Mouse (Mus musculus): ENCODE measurements around the gene Kcnt2. TPM values are rescaled to one million over a fixed set of nuclear protein-coding genes. Genes with fewer than 3 reads are reported as not detected.

The Kcnt2 gene
- total RNA-seq, 2 experiments from 2014 or later = 41.5 to 42.3 TPM

DNA sequence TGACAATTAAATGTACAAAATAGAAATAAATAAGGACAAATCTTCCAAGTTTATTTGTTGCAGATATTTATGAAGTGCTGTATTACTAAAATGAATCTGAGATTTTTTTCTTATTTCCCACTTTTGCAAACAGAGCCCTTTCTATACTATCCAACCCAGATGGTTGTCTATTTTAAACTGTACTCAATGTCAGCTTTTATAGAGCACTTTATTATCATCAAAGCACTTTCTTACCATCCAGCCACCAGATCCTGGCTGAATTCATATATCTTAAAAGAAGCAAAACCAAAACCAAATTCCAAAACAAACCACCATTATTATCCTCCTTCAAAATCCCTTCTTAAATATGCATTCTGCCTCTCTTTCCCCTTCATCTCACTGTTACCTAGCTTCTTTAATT is 151.8 kb downstream of the Kcnt2 start:
- Histone ChIP-seq H3K27ac (no peak overlapping the region), H3K4me3 (no peak overlapping the region)
- no peak for TF ChIP-seq CTCF (conservative IDR thresholded peaks at IDR 0.05)
- DNase-seq (ENCODE audit: low spot score in 2 of 2) = no peak

DNA sequence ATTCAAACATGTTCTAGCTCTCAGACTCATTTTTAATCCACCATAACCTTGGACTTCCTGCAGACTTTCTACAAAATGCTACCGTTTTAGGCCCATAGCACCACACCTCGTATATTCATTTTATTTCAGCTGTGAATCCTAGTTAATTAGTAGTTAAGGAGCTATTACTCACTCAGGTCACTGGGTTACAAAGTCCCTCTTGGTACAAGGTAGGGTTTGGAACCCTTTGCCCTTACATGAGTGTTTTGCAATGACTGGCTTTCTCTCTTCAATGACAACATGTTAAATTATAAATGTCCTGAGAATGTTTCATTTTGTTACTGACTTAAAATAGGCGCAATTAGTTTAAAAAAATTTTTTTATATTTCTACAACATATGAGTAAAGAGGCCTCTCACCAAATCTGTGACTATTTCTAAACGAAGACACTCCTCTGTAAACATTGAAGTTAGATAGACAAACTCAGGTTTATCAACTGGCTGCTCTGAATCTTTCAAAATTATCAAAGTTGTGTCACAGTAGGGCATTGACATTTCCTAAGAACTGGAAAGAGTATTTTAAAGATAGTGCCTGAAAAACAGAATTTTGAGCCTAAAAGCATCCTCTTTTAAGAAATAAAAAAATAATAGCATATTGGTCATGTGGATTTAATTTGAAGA is 160.8 kb downstream of the Kcnt2 start:
- DNase-seq (ENCODE audit: low spot score in 2 of 2) = no peak
- H3K27ac ChIP-seq = no peak overlapping the region
- TF ChIP-seq CTCF (conservative IDR thresholded peaks at IDR 0.05) = no peak
- H3K4me3 ChIP-seq = no peak overlapping the region

DNA sequence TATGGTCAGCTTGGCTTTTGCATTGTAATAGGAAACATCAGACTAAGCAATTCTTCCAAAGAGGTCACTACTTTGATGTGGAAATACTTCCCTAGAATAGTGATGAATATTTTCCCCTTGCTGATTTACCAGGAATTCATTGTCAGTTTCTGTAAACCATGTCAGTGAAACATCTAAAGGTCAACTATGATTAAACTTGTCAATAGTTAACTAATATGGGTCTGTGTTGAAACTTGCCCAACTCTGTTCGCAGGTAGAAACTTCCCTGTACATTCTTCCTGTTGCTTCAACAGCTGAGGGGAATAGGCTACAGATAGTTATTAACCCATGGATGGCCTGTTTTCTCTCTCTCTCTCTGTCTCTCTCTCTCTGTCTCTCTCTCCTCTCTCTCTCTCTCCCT is 169.8 kb downstream of the Kcnt2 start:
- Histone ChIP-seq H3K4me3 (no peak overlapping the region), H3K27ac (no peak overlapping the region)
- DNase-seq (ENCODE audit: low spot score in 2 of 2) = no peak
- TF ChIP-seq CTCF (conservative IDR thresholded peaks at IDR 0.05) = no peak

DNA sequence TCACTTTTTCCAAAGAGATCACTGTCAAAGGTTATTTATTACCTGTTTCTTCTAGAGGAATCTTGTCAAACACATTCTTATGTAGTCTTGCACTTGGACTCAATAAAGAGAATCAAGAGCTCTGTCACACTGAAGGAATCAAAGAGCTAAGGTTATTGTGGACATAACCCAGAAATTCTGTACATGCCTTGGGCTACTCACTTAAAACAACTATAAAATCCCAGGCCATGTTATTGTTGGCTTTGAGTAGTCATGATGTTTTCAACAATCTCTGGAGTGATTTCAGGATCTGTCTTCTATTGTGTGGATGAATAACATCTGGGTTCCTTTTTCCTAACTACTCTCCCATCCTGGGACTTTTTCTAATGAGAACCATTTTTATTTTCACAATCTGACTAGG is 177.0 kb downstream of the Kcnt2 start:
- TF ChIP-seq CTCF (conservative IDR thresholded peaks at IDR 0.05) = no peak
- no peak overlapping the region for H3K4me3 ChIP-seq
- no peak for DNase-seq (ENCODE audit: low spot score in 2 of 2)
- H3K27ac ChIP-seq = no peak overlapping the region

DNA sequence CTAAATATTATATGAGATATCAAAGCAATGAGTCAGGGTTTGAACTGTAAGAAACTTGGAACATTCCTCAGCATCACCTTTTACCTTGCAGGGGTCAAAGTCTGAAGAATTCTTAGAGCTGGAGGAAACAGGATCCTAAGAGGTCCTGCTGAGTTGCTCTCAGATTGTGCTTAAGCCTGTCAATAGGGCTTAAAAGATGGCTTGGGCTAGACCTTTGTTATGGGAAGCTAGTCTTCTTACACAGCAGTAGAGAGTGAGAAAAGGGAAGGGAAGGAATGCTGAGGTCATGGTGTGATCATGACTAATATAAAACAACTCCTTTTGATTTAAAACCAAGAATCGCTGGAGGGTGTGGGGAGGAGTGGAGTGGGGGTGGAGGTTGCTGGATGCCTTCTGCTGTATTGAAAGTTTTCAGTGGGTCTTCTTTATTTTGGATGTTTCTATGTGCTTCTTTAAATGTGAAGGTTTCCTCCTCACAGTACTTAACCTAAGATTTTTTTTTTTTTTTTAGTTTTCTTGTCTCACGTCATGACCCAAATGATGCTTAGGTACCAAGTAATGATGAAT is 183.4 kb downstream of the Kcnt2 start:
- DNase-seq (ENCODE audit: low spot score in 2 of 2) = no peak
- H3K4me3 ChIP-seq = no peak overlapping the region
- H3K27ac ChIP-seq = no peak overlapping the region
- TF ChIP-seq CTCF (conservative IDR thresholded peaks at IDR 0.05) = no peak

DNA sequence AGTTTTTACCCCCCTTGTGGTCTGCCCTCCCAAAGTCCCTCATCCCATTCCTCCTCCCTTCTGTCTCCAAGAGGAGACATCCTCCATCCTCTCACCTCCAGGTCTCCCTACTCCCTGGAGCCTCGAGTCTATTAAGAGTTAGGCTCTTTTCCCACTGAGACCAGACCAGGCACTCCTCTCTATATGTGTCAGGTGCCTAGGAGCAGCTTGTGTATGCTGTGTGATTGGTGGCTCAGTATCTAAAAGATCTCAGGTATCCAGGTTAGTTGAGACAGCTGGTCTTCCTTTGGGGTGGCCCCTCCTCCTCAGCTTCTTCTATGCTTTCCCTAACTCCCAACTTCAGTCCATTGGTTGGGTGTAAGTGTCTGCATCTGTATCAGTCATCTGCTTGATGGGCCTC is 186.1 kb downstream of the Kcnt2 start:
- Histone ChIP-seq H3K4me3 (no peak overlapping the region), H3K27ac (no peak overlapping the region)
- no peak for TF ChIP-seq CTCF (conservative IDR thresholded peaks at IDR 0.05)
- DNase-seq (ENCODE audit: low spot score in 2 of 2) = no peak

DNA sequence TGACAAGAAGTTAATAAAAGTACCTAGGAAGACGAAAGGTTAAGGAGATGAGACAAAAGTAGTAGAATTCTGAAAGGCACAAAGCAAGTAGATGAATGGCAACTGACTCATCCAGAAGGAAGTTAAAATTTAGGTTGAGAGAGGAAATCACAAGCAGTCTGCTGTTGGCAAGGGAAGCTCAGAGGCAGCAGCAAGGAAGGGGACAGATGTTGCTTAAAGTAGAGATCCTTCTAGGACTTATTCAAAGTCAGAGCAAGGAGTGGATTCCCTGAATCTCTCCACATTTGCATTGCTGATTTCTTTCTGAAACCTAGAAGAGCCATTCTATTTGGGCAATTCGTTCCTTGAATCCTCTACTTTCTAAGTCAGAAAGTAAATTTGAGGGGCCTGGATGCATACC is 188.8 kb downstream of the Kcnt2 start:
- Histone ChIP-seq H3K4me3 (no peak overlapping the region), H3K27ac (no peak overlapping the region)
- no peak for TF ChIP-seq CTCF (conservative IDR thresholded peaks at IDR 0.05)
- no peak for DNase-seq (ENCODE audit: low spot score in 2 of 2)

DNA sequence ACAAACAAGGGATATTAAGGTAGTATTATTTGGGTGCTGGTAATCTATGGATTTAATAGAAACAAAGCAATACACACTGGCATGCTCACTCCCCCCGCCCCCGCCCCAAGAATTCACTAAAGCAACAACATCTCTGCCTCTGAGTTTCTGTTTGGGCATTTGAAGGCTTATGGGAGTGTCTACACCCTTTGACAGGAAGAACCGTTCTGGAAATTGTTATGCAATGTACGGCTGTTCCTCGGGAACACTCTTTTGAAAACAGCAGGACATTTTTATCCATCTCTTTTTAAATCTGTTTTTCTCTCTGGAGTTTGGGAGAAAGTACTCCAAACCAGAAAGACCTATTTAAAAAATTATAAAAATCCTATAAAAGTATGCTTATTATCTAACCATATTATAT is 192.2 kb downstream of the Kcnt2 start:
- DNase-seq (ENCODE audit: low spot score in 2 of 2) = no peak

DNA sequence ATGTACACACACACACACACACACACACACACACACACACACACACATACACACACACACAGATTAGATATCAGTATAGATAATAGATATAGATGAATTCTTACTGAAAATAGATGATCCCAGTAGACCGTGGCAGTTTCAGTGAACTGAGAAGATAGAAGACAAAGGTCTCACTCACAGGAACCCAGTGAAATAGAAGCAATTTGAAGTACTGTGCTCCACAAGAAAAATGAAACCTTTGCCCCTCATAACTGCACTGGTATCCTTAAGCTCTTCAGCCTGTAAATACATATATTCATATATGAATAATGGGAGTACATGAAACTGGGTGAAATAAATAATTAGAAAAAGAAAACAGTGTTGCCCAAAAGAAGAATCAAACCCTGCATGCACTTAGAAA is 197.9 kb downstream of the Kcnt2 start:
- TF ChIP-seq CTCF (conservative IDR thresholded peaks at IDR 0.05) = no peak
- Histone ChIP-seq H3K27ac (no peak overlapping the region), H3K4me3 (no peak overlapping the region)
- no peak for DNase-seq (ENCODE audit: low spot score in 2 of 2)

More for the DNA sequence above, 192.2 kb downstream of the Kcnt2 start:
- H3K4me3 ChIP-seq = no peak overlapping the region
- no peak for TF ChIP-seq CTCF (conservative IDR thresholded peaks at IDR 0.05)
- H3K27ac ChIP-seq = peak overlapping the region; percentile 60

DNA sequence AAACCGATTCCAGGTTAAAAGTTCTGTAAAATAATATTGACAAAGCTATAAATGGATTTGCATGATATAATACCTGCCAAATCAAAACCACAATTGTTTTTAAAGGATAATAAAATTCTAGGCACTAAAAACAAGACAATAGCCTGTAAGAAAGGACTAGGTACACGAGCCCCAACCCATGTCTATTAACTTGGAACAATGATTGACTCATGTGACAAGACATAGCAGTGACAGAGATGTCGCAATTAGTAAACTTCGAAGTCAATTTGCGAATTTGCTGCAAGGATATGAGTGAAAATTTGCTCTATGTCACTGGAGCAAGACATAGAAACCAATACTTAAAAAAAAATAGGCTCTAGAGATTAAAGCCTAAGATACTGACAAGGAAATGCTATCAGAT is 198.4 kb downstream of the Kcnt2 start:
- no peak for DNase-seq (ENCODE audit: low spot score in 2 of 2)
- Histone ChIP-seq H3K27ac (no peak overlapping the region), H3K4me3 (no peak overlapping the region)
- no peak for TF ChIP-seq CTCF (conservative IDR thresholded peaks at IDR 0.05)

DNA sequence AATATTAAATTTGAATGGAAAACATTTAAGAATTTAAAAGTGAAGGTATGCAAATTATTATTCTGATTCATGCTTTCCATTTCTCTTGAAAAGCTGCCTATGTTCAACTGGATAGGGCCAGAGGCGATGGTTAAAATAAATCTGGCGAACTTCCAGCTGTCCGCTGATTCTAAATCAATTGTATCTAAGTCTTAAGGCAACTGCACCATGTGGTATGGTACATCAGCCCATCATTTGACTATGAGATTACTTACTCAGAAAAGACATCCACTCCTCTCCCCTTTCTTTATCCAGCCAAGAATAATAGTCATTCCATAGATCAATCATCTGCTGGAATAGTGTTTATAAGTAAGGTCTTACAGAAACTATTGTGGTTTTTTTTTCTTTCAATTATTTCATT is 205.5 kb downstream of the Kcnt2 start:
- DNase-seq (ENCODE audit: low spot score in 2 of 2) = no peak
- Histone ChIP-seq H3K27ac (no peak overlapping the region), H3K4me3 (no peak overlapping the region)
- TF ChIP-seq CTCF (conservative IDR thresholded peaks at IDR 0.05) = no peak

DNA sequence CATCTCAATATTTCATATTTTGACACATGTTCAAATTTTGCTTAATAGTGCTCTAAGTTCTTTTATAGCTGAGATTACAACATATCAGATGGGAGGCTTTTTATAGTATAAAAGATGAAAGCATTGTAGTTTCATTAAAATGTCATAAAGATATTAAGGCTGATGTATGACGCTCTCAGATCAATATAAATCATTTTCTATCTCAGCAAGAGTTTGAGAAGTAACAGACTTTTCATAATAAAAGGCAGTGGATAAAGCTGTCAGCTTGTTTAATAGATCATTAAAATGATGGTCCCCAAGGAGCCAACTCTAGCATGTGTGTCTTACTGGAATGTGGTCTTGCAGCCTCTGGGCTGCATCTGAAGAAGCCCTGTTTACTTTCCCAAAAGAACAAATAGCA is 206.0 kb downstream of the Kcnt2 start:
- H3K4me3 ChIP-seq = no peak overlapping the region
- no peak for DNase-seq (ENCODE audit: low spot score in 2 of 2)
- no peak overlapping the region for H3K27ac ChIP-seq
- no peak for TF ChIP-seq CTCF (conservative IDR thresholded peaks at IDR 0.05)

DNA sequence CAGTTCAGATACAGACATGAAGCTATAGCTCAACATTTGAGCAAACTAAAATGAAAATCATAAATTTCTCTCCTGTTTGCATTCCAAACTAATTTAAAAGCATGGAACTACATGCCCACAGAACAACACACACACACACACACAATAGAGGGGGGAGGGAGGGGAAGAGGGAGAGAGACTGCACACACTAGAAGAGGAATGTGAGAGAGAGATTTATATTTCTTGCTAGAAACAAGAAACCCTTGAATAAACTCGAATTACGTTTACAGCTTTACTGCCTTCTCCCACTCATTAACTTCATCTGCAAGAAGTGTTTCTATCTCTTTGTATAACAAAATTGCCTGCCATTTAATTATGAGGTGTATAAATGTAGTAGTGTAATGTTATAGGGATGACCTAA is 209.9 kb downstream of the Kcnt2 start:
- DNase-seq (ENCODE audit: low spot score in 2 of 2) = no peak
- TF ChIP-seq CTCF (conservative IDR thresholded peaks at IDR 0.05) = no peak
- no peak overlapping the region for H3K4me3 ChIP-seq

DNA sequence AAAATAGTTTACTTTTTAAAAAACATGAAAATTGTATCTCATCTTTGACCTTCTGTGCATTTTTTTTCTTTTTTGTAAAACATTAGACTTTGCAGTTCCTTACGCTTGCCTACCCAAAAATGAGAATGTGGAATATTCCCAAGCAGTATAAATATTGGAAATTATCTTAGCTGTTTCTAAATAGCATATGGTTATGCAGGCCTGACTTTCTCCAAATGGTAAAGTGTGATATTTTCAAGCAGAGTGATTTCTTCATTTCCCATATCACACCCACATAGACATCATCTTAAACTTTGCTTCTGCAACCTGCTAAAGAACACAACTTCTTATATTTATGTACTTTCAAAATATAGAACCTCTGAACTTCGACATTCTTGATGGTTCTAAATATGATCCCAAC is 210.9 kb downstream of the Kcnt2 start:
- Histone ChIP-seq H3K4me3 (no peak overlapping the region), H3K27ac (peak overlapping the region; percentile 20; the same call in 1 of the 2 replicates)
- peak in 1 of 2 experiments; percentile 5 for DNase-seq (ENCODE audit: low spot score in 2 of 2)
- no peak for TF ChIP-seq CTCF (conservative IDR thresholded peaks at IDR 0.05)

More for the DNA sequence above, 209.9 kb downstream of the Kcnt2 start:
- H3K27ac ChIP-seq = no peak overlapping the region

Measured in layer of hippocampus, adult 2 months (tissue).